Mouse (Mus musculus): ENCODE results near the gene Lcn5. TPM values are rescaled to one million over a fixed set of nuclear protein-coding genes. Genes with fewer than 3 reads are reported as not detected.

Gene Lcn5
- 0.21 and 0.44 TPM in 2 replicates for polyA plus RNA-seq (2015; fragmentation: Nextera tagmentation; extraction: Ambion mirVana)

GRCm38 (mm10) chr2:25657652-25658051 lies at the start of gene Lcn5:
Lcn5 (plus strand) TSS chr2:25657952.

DNA sequence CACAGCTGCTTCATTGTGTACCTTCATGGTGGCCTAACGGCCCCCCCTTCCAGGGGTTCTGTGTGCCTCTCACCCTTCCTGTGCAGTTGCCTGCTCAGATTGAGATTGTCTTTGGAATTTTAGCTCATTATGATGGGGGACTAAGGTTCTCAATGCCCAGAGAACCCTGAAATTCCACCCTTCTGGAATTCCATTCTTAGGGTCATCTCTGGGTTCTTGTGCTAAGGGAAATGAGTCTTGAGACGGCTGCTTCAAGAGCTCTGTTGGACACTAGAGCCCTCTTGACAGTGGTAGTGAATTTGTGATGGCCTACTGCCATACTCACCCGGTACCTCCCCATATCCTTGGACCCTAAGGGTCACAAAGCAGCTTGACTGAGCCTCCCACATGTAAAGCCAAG lies 40.2 kb upstream of the Lcn5 start, which contains the start of gene Ccdc183:
Gene Ccdc183 (minus strand): TSS at position 101 of the 400 bp plus-strand sequence.

DNA sequence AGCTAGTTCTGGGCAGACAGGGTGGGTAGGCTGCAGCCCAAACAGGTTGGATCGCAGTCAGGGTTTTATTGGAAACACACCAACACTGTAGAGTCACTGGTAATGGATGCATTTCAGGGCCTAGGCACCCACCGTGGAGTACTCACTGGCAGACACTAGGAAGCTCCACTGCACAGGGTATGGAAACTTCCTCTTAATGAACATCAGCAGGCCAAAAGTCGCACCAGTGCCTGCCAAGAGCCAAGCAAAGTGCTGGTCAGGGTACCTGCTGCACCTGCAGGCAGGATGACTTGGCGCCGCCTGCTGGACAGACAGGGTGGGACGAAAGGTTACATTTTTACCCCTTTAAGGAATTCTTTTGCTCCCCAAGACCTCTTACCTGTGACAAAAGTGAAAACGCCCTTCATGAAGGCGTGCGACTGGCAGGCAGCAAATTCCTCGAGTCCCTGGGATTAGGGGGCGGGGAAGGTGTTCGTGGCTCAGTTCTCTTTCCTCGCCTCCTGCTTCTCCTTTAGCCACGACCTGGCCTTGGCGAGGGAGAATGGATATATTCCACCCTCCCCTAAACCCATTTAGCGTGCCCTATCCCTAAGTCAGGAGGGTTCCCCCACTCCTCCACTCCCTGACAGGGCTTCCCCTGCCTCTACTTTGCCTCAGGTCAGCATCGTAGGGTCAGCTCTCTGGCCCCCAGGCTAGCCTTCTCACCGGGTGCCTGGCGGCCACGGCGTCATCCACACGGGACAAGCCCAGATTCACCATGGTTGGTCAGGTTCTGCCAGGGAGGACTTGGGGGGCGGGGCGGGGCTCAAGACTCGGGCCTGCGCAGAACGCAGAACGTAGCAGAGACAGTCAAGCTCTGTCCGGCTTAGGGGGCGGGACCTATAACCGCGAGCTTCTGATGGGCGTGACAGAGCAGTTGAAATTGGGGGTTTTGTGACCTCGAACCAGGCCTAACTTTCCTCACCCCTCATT lies 36.2 kb upstream of the Lcn5 start, which contains the start of gene Tmem141:
Gene Tmem141 (minus strand): TSS at position 777 of the 972 bp plus-strand sequence.

GRCm38 (mm10) chr2:25627811-25628210 lies 29.9 kb upstream of the Lcn5 start, which contains the start of gene Fcna:
Fcna (minus strand) TSS chr2:25628030.

DNA sequence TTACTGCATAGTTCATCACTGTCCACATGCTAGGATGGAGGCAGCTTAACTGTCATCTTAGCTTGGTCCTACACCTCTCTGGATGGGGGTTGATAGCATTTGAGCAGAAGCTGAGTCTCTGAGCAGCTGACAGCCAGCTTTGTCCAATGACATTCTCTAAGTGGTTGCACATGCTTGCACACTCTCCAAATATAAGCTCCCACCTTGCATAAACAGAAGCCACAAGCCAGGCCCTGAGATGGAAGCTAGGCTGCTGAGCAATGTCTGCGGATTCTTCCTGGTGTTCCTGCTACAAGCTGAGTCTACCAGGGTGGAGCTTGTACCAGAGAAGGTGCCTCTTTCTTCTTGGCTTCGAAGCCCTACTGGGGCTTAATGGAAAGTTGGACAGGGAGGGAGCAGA lies 4.8 kb upstream of the Lcn5 start, which contains the start of gene Lcn8:
Gene Lcn8 (plus strand): TSS at position 219 of the 400 bp plus-strand sequence.

DNA sequence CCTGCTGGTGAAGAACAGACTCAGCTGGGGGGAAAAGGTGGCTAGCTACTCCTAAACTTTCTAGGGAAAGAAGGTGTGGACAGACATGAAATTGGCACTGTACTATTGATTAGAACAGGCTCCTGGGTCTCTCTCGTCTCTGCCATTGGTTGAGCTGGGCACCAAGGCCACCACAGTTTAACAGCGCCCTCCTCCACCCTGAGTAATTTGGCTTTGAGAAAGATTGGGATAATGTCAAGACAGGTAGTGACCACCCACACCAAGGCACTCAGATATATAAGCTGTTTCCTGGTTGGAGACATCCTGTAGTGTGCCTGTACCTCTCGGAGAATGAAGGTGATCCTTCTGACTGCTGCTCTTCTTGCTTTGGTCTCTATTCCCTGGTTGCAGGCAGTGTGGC lies 18.7 kb downstream of the Lcn5 start, which contains the start of gene Lcn6:
Gene Lcn6 (plus strand): TSS at position 301 of the 400 bp plus-strand sequence.

GRCm38 (mm10) chr2:25682426-25682825 lies 24.7 kb downstream of the Lcn5 start, which contains the start of gene Lcn10:
Lcn10 (plus strand) TSS chr2:25682726.

GRCm38 (mm10) chr2:25699743-25700142 lies 42.0 kb downstream of the Lcn5 start, which contains the start of gene Obp2a:
Obp2a (plus strand) TSS chr2:25700043.

GRCm38 (mm10) chr2:25706643-25707481 lies 49.1 kb downstream of the Lcn5 start, which contains the start of gene Bmyc:
Bmyc (plus strand) TSS chr2:25706739.

Other genes starting within 250 kb of the Lcn5 start
- 0.14 and 0.22 TPM in 2 replicates for gene Fut7, start 234.7 kb upstream of the Lcn5 start, polyA plus RNA-seq (2015; fragmentation: Nextera tagmentation; extraction: Ambion mirVana)
- 4.9 and 6.6 TPM in 2 replicates for gene Abca2, start 229.2 kb upstream of the Lcn5 start, polyA plus RNA-seq (2015; fragmentation: Nextera tagmentation; extraction: Ambion mirVana)
- gene Clic3, start 201.1 kb upstream of the Lcn5 start, polyA plus RNA-seq (2015; fragmentation: Nextera tagmentation; extraction: Ambion mirVana) = 6.1 and 6.2 TPM in 2 replicates
- 53.8 and 58.8 TPM in 2 replicates for gene Paxx, start 196.9 kb upstream of the Lcn5 start, polyA plus RNA-seq (2015; fragmentation: Nextera tagmentation; extraction: Ambion mirVana)
- gene Ptgds, start 187.9 kb upstream of the Lcn5 start, polyA plus RNA-seq (2015; fragmentation: Nextera tagmentation; extraction: Ambion mirVana) = 8.3 and 9.6 TPM in 2 replicates
- not detected in 2 replicates for gene Lcn12, start 164.0 kb upstream of the Lcn5 start, polyA plus RNA-seq (2015; fragmentation: Nextera tagmentation; extraction: Ambion mirVana)
- 52.9 and 75.8 TPM in 2 replicates for gene Fbxw5, start 157.2 kb upstream of the Lcn5 start, polyA plus RNA-seq (2015; fragmentation: Nextera tagmentation; extraction: Ambion mirVana)
- 6.4 and 7.1 TPM in 2 replicates for gene C8g, start 156.2 kb upstream of the Lcn5 start, polyA plus RNA-seq (2015; fragmentation: Nextera tagmentation; extraction: Ambion mirVana)
- gene Traf2, start 111.0 kb upstream of the Lcn5 start, polyA plus RNA-seq (2015; fragmentation: Nextera tagmentation; extraction: Ambion mirVana) = 15.4 and 20.6 TPM in 2 replicates
- 273 and 345 TPM in 2 replicates for gene Edf1, start 100.1 kb upstream of the Lcn5 start, polyA plus RNA-seq (2015; fragmentation: Nextera tagmentation; extraction: Ambion mirVana)
- gene Mamdc4, start 83.1 kb upstream of the Lcn5 start, polyA plus RNA-seq (2015; fragmentation: Nextera tagmentation; extraction: Ambion mirVana) = 1.3 and 2.6 TPM in 2 replicates
- 140 and 158 TPM in 2 replicates for gene Phpt1, start 82.7 kb upstream of the Lcn5 start, polyA plus RNA-seq (2015; fragmentation: Nextera tagmentation; extraction: Ambion mirVana)
- 1.3 and 2.1 TPM in 2 replicates for gene Ajm1, start 76.2 kb upstream of the Lcn5 start, polyA plus RNA-seq (2015; fragmentation: Nextera tagmentation; extraction: Ambion mirVana)
- 42.6 and 68.2 TPM in 2 replicates for gene Rabl6, start 49.4 kb upstream of the Lcn5 start, polyA plus RNA-seq (2015; fragmentation: Nextera tagmentation; extraction: Ambion mirVana)
- gene Ccdc183, start 40.3 kb upstream of the Lcn5 start, polyA plus RNA-seq (2015; fragmentation: Nextera tagmentation; extraction: Ambion mirVana) = 0.50 and 0.87 TPM in 2 replicates
- gene Tmem141, start 35.9 kb upstream of the Lcn5 start, polyA plus RNA-seq (2015; fragmentation: Nextera tagmentation; extraction: Ambion mirVana) = 124 and 149 TPM in 2 replicates
- gene Fcna, start 29.9 kb upstream of the Lcn5 start, polyA plus RNA-seq (2015; fragmentation: Nextera tagmentation; extraction: Ambion mirVana) = 55.5 and 82.4 TPM in 2 replicates
- not detected in 2 replicates for gene Lcn8, start 4.8 kb upstream of the Lcn5 start, polyA plus RNA-seq (2015; fragmentation: Nextera tagmentation; extraction: Ambion mirVana)
- gene Lcn6, start 18.8 kb downstream of the Lcn5 start, polyA plus RNA-seq (2015; fragmentation: Nextera tagmentation; extraction: Ambion mirVana) = 0.48 TPM in 1 of 2 replicates, not detected in the other
- not detected in 2 replicates for gene Lcn10, start 24.8 kb downstream of the Lcn5 start, polyA plus RNA-seq (2015; fragmentation: Nextera tagmentation; extraction: Ambion mirVana)
- 3.7 and 14.1 TPM in 2 replicates for gene Obp2a, start 42.1 kb downstream of the Lcn5 start, polyA plus RNA-seq (2015; fragmentation: Nextera tagmentation; extraction: Ambion mirVana)
- 110 and 186 TPM in 2 replicates for gene Bmyc, start 48.8 kb downstream of the Lcn5 start, polyA plus RNA-seq (2015; fragmentation: Nextera tagmentation; extraction: Ambion mirVana)
- not detected in 2 replicates for gene Obp2b, start 79.1 kb downstream of the Lcn5 start, polyA plus RNA-seq (2015; fragmentation: Nextera tagmentation; extraction: Ambion mirVana)
- not detected in 2 replicates for gene Lcn3, start 107.6 kb downstream of the Lcn5 start, polyA plus RNA-seq (2015; fragmentation: Nextera tagmentation; extraction: Ambion mirVana)
- not detected in 2 replicates for gene Lcn11, start 119.1 kb downstream of the Lcn5 start, polyA plus RNA-seq (2015; fragmentation: Nextera tagmentation; extraction: Ambion mirVana)
- gene Gm13539, start 124.3 kb downstream of the Lcn5 start, polyA plus RNA-seq (2015; fragmentation: Nextera tagmentation; extraction: Ambion mirVana) = not detected in 2 replicates
- gene Glt6d1, start 157.9 kb downstream of the Lcn5 start, polyA plus RNA-seq (2015; fragmentation: Nextera tagmentation; extraction: Ambion mirVana) = not detected in 2 replicates
- gene Lcn9, start 165.2 kb downstream of the Lcn5 start, polyA plus RNA-seq (2015; fragmentation: Nextera tagmentation; extraction: Ambion mirVana) = not detected in 2 replicates
- 0.09 TPM in 1 of 2 replicates, not detected in the other for gene Sohlh1, start 189.3 kb downstream of the Lcn5 start, polyA plus RNA-seq (2015; fragmentation: Nextera tagmentation; extraction: Ambion mirVana)
- gene Kcnt1, start 205.8 kb downstream of the Lcn5 start, polyA plus RNA-seq (2015; fragmentation: Nextera tagmentation; extraction: Ambion mirVana) = 3.0 and 3.6 TPM in 2 replicates

Measured in adrenal gland, postnatal 0 days (tissue).